Mouse (Mus musculus): ENCODE measurements around the gene Cpeb2.

Gene Cpeb2

DNA sequence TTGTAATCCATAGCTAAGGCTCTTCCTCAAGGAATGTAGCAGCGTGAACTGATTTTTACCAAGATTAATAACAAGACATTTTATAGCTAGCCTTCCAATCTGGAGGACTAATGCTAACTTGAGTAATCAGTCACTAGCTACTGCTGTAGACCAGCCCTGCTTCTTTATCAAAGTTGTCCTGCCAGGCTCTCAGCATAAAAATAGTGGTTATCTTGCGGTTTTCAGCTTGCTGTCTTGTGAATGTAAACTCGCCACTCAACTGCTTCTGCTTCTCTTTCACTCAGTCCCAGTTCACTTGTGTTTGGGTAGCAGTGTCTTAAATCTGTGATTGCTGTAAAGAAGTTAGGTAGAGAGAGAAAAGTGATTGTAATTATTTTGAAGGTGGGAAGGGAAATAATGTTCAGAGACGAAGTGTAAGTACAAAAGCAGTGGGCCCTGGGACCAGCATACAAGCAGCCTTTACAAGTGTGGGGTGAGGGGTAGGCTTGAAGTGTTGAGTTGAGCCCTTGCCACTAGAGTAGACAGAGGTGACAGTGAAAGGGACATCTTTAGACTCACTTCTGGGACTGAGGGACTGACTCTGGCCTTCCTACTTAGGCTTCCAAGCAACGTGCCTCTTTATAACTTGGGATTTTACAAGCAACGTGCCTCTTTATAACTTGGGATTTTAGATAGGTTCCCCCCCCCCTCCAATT lies 6.3 kb downstream of the Cpeb2 start:
- DNase-seq (ENCODE audit: low spot score in 2 of 2) = no peak

DNA sequence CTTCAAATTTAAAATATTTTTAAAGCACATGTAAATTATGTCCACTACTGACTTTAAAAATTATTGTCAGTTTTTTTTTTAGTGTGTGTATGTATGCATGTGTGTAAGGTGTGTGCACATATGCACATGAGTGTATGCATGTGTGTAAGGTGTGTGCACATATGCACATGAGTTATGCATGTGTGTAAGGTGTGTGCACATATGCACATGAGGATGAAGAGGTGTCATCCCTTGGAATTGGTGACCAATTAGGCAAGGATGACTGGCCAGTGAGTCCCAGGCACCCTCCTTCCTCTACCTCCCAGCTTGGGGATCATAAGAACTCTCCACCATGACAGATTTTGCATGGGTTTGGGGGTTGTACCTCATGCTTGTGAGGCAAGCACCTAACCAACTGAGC lies 7.8 kb downstream of the Cpeb2 start:
- DNase-seq (ENCODE audit: low spot score in 2 of 2) = no peak

GRCm38 (mm10) chr5:43246236-43246635 lies 13.3 kb downstream of the Cpeb2 start:
- no peak for DNase-seq (ENCODE audit: low spot score in 2 of 2)

DNA sequence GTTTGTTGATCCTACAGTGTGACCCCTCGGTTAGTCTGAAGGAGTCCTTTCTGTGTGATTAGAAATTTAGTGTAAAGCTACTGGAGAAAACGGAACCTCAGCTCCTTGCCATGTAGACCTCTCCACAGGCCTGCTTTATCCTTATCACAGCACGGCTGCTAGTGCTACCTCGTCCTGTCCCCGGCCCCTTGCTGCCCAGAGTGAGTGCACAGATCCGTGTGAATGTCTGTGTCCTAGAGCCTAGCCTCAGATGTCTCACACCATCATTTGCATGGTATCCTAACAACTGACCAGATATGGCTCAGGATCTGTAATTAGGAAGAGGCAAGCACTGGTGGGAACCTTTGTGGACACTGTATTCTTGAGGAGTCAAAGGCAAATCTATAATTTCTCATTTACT lies 14.0 kb downstream of the Cpeb2 start:
- DNase-seq (ENCODE audit: low spot score in 2 of 2) = no peak

DNA sequence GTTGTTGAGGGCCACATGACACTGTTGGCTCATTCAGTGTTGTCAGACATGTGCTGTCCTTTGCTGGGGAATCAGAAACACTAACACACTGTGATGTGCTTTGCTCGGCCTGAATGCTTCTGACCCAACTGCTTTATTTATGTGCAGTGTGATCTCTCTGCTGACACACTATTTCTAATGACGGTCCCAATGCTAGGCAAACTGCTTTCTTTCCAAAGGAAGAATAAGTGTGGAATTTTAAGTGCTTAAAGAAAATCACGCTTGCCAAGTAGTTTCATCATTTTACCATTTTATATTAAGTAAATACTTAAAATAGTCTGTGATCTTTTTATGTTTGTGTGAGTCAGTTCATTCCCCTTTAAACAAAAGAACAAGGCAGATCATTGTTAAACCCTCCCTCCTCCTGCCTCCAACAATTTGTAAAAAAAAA lies 15.0 kb downstream of the Cpeb2 start:
- DNase-seq (ENCODE audit: low spot score in 2 of 2) = no peak

- no peak for DNase-seq (ENCODE audit: low spot score in 2 of 2)
These were observed 24.5 kb downstream of the Cpeb2 start for GRCm38 (mm10) chr5:43257490-43257889.

DNA sequence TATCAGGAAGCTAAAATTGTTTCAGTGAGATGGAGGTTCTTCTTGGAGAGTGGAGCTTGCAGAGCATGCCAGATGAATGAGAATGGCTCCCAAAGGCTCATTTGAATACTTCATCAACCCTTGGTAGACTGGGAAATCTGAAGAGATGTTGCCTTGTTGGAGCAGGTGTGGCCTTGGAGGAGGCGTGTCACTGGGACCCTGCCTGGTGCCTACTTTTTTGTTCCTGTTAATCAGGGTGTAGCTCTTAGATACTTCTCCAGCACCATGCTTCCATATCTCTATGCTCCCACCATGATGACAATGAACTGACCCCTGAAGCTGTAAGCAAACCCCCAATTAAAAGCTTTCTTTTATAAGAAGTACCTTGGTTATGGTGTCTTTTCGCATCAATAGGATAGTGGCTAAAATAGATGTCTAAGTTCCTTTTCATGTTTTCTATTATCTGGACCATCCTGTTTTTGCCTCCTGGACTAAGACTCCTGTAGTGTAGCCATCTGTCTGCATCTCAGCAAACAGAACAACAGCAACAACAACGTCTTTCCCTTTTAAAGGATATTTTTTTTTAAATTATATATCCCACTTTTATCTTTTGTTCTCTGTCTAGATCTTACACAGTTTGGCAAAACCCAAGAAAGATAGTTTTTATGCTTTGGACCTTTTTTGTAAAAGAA lies 25.6 kb downstream of the Cpeb2 start:
- no peak for DNase-seq (ENCODE audit: low spot score in 2 of 2)

GRCm38 (mm10) chr5:43261814-43262213 lies 28.8 kb downstream of the Cpeb2 start:
- no peak for DNase-seq (ENCODE audit: low spot score in 2 of 2)

GRCm38 (mm10) chr5:43263951-43264350 lies 31.0 kb downstream of the Cpeb2 start:
- no peak for DNase-seq (ENCODE audit: low spot score in 2 of 2)

DNA sequence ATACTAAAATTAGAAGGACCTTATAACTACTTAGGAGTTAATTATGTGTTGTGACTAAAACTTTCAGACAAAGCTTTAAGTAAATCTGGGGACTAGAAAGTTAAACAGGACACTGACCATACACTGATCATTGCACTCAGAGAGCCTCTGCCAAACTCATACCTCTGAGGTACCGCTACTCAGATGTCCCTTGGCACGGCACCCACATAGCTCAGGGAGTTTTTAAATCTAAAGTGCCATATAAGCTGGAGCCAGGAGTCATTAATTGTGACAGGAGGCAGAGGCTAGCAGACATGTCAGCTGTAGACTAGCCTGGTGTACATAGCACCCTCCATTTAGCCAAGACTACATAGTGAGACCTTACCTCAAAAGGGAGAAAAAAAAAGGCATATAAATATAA lies 31.7 kb downstream of the Cpeb2 start:
- DNase-seq (ENCODE audit: low spot score in 2 of 2) = no peak

DNA sequence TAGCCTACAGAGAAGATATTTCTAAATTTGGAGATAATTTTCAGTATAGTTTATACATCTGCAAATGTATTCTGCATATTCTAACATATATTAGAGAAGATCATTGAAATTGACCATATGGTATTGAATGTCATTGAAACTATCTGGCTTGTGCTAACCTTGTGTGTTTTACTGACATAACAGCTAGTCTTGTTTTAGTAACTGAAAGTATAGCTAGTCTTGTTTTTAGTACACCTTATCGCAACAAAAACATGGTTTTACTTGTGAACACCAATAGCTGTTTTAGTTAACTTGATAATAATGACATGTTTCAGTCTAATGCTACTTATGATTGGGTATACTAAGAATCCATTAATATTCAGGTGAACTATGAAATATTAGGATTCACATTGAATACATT lies 45.0 kb downstream of the Cpeb2 start:
- DNase-seq (ENCODE audit: low spot score in 2 of 2) = no peak

GRCm38 (mm10) chr5:43279774-43280173 lies 46.8 kb downstream of the Cpeb2 start:
- DNase-seq (ENCODE audit: low spot score in 2 of 2) = no peak

- DNase-seq (ENCODE audit: low spot score in 2 of 2) = no peak
These were observed 52.8 kb downstream of the Cpeb2 start for GRCm38 (mm10) chr5:43285756-43286155.

GRCm38 (mm10) chr5:43289752-43290446 lies 56.9 kb downstream of the Cpeb2 start:
- DNase-seq (ENCODE audit: low spot score in 2 of 2) = no peak

DNA sequence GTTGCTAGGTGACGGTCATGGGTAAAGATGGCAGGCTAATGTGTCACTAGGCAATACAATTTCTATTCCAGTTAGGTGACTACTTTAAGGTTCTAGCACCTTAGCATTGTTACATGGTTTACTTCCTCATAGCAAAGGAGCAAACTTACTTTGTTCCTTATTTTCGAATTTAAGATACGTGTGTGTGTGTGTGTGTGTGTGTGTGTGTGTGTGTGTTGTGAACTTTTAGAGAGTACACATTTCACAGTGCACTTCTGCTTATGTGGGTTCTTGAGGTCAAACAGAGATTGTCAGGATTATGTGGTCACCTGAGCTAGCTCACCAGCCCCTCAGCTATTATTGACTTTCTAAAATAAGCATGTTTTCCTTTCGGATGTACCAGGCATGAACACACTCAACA lies 60.2 kb downstream of the Cpeb2 start:
- no peak for DNase-seq (ENCODE audit: low spot score in 2 of 2)

GRCm38 (mm10) chr5:43297459-43297858 lies 64.5 kb downstream of the Cpeb2 start:
- no peak for DNase-seq (ENCODE audit: low spot score in 2 of 2)

GRCm38 (mm10) chr5:43298975-43299374 lies 66.0 kb downstream of the Cpeb2 start:
- DNase-seq (ENCODE audit: low spot score in 2 of 2) = no peak

DNA sequence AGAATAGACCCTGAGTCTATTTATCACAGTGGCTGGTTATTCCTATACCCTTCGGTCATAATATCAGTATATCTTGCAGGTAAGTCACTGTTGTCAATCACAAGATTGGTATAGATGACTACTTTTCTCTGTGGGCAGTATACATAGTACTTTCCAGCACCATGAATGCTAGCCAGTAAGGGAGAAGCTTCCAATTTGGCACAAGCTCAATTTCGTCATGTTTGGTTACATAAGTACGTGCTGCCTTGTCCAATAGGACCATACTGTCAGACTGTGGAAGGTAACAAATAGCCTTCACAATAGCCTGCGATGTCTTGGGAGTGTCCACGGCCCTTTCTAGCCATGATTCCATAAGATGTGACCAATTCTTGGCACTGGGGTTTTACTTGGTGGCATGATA lies 67.1 kb downstream of the Cpeb2 start:
- DNase-seq (ENCODE audit: low spot score in 2 of 2) = no peak

DNA sequence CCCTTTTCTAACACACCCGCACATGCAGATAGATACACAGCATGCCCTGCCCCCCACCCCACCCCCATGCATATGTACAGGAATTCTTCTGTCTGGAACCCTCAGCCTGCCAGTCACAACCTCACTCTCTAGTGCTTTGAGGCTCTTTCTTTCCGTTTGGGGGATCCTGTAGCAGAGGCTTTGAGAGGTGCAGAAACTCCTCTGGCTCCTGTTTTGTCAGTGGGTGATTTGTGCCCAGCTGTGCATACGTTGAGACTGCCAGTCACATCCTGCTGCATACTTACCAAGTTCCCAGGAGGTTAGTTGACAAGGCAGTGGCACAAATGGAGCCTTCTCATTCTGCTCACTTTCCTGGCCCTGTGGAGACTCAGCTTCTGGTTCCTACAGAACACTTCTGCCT lies 68.0 kb downstream of the Cpeb2 start:
- DNase-seq (ENCODE audit: low spot score in 2 of 2) = no peak

- no peak for DNase-seq (ENCODE audit: low spot score in 2 of 2)
These were observed 70.5 kb downstream of the Cpeb2 start for GRCm38 (mm10) chr5:43303504-43303903.

DNA sequence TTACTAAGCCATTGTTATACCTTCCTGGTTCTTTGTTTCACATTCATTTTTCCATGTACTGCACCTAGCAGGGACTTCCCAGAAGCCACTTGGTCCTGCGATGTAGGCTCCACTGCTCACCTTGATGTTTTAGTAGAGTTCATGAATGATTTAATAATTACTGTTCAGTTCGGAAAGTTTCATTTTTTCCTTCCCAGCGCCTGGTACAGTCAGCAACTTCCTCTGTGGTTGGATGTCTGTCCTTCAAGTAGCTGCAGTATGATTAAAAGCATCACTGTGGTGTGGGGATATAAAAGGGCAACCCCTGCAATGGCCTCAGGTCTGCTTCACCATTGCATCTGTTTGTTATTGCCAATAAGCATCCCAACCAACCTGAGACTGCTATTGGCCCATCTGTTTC lies 72.5 kb downstream of the Cpeb2 start:
- DNase-seq (ENCODE audit: low spot score in 2 of 2) = no peak

DNA sequence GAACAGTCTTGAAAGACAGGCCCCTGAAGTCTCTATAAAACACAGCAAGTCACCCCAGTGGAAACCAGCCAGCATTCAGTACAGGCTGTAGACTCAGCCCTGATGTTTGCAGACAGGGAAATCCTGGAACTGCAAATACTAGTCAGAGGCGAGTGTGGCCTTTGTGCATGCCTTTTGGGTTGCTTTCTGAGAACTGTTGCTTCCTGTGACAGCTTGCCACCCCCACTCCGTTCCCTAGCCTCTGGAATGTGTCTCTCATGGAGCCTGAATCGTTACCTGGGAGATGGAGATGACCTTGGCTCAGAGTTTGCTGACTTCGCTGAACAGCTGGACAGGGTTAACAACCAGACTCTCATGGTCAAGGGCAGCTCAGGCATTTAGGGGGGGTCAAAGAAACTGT lies 77.0 kb downstream of the Cpeb2 start:
- no peak for DNase-seq (ENCODE audit: low spot score in 2 of 2)

DNA sequence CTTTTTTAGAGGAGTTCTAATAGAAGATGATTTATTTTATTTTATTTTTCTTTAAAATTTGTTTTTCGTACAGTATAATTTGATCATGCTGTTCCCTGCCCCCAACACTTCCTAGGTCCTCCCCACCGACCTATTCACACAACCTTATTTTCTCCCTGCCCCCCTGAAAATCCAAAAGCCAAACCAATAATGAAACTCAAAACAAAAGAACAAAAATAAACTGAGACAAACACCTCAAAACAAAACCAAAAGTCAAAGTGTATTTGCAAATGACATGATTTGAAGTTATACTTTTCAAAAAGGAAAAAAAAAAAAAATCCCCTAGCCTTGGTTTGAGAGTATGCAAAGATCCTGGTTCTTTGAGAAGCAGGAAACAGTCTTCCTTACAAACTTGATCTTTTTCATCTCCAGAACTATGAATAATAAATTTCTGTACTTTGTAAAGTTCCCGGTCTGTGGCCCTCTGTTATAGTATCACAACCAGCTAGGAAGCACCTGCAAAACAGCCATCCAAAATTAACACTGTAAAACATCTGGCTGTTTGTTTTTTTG lies 91.4 kb downstream of the Cpeb2 start:
- DNase-seq (ENCODE audit: low spot score in 2 of 2) = no peak
